Mouse (Mus musculus): Measurements from ENCODE around the gene Pidd1. TPM values are rescaled to one million over a fixed set of nuclear protein-coding genes. Genes with fewer than 3 reads are reported as not detected.

Gene Pidd1
- 10 to 100 TPM in 1 of 2 experiments, 1 to 10 TPM in 1; 9.7 to 11.8 TPM for polyA plus RNA-seq (2017; shearing (Covaris generic))

GRCm38 (mm10) chr7:141443828-141444237 is at the start of gene Pidd1:
TSS of gene Pidd1 (minus strand) at chr7:141444025.

GRCm38 (mm10) chr7:141475011-141475804 is 31.4 kb upstream of the Pidd1 start, which contains the start of the genes Polr2l and Tspan4:
TSS of gene Polr2l (minus strand) at chr7:141475132.
TSS of gene Tspan4 (plus strand) at chr7:141475240.

GRCm38 (mm10) chr7:141467230-141468030 is 23.6 kb upstream of the Pidd1 start, which contains the start of gene Cd151:
TSS of gene Cd151 (plus strand) at chr7:141467392.

GRCm38 (mm10) chr7:141460391-141461113 is 16.7 kb upstream of the Pidd1 start, which contains the start of gene Cracr2b:
TSS of gene Cracr2b (plus strand) at chr7:141461094.

GRCm38 (mm10) chr7:141454967-141455551 is 11.2 kb upstream of the Pidd1 start, which contains the start of gene Pnpla2:
TSS of gene Pnpla2 (plus strand) at chr7:141455198.

GRCm38 (mm10) chr7:141447110-141447991 is 3.5 kb upstream of the Pidd1 start, which contains the start of gene Rplp2:
TSS of gene Rplp2 (plus strand) at chr7:141447370.

GRCm38 (mm10) chr7:141437178-141438120 is 6.4 kb downstream of the Pidd1 start, which contains the start of gene Slc25a22:
TSS of gene Slc25a22 (minus strand) at chr7:141437892.

GRCm38 (mm10) chr7:141429310-141429709 is 14.5 kb downstream of the Pidd1 start, which contains the start of gene Cend1:
TSS of gene Cend1 (minus strand) at chr7:141429491.

GRCm38 (mm10) chr7:141413809-141414584 is 29.8 kb downstream of the Pidd1 start, which contains the start of gene Gatd1:
TSS of gene Gatd1 (minus strand) at chr7:141414136.

GRCm38 (mm10) chr7:141391625-141392551 is 51.9 kb downstream of the Pidd1 start, which contains the start of gene Taldo1:
TSS of gene Taldo1 (plus strand) at chr7:141392199.

Other genes with a start within 250 kb of the Pidd1 start
- 1 to 10 TPM; 2.7 to 6.2 TPM for gene Lrrc56, start 249.9 kb downstream of the Pidd1 start, polyA plus RNA-seq (2017; shearing (Covaris generic))
- 10 to 100 TPM; 13.5 to 14.3 TPM for gene Lmntd2, start 229.9 kb downstream of the Pidd1 start, polyA plus RNA-seq (2017; shearing (Covaris generic))
- gene Rassf7, start 228.2 kb downstream of the Pidd1 start, polyA plus RNA-seq (2017; shearing (Covaris generic)) = 10 to 100 TPM; 18.6 to 27.3 TPM
- 10 to 100 TPM; 88.2 to 93.2 TPM for gene Phrf1, start 215.2 kb downstream of the Pidd1 start, polyA plus RNA-seq (2017; shearing (Covaris generic))
- 100 to 1,000 TPM in 1 of 2 experiments, 10 to 100 TPM in 1; 89.0 to 155 TPM for gene Irf7, start 177.5 kb downstream of the Pidd1 start, polyA plus RNA-seq (2017; shearing (Covaris generic))
- not detected for gene Cdhr5, start 167.2 kb downstream of the Pidd1 start, polyA plus RNA-seq (2017; shearing (Covaris generic))
- gene Sct, start 164.9 kb downstream of the Pidd1 start, polyA plus RNA-seq (2017; shearing (Covaris generic)) = not detected
- gene Drd4, start 152.0 kb downstream of the Pidd1 start, polyA plus RNA-seq (2017; shearing (Covaris generic)) = under 1 TPM; 0.11 to 0.29 TPM
- gene Deaf1, start 116.3 kb downstream of the Pidd1 start, polyA plus RNA-seq (2017; shearing (Covaris generic)) = 10 to 100 TPM; 57.7 to 77.6 TPM
- gene Tmem80, start 116.3 kb downstream of the Pidd1 start, polyA plus RNA-seq (2017; shearing (Covaris generic)) = 10 to 100 TPM; 29.5 to 50.4 TPM
- gene Eps8l2, start 105.1 kb downstream of the Pidd1 start, polyA plus RNA-seq (2017; shearing (Covaris generic)) = 1 to 10 TPM in 1 of 2 experiments, under 1 TPM in 1; 0.17 to 3.1 TPM
- gene Taldo1, start 51.8 kb downstream of the Pidd1 start, polyA plus RNA-seq (2017; shearing (Covaris generic)) = 100 to 1,000 TPM; 296 to 311 TPM
- 10 to 100 TPM; 72.6 to 73.9 TPM for gene Gatd1, start 29.9 kb downstream of the Pidd1 start, polyA plus RNA-seq (2017; shearing (Covaris generic))
- 1 to 10 TPM in 1 of 2 experiments, under 1 TPM in 1; 0.47 to 3.0 TPM for gene Cend1, start 14.5 kb downstream of the Pidd1 start, polyA plus RNA-seq (2017; shearing (Covaris generic))
- gene Slc25a22, start 6.1 kb downstream of the Pidd1 start, polyA plus RNA-seq (2017; shearing (Covaris generic)) = 10 to 100 TPM; 56.8 to 63.3 TPM
- gene Rplp2, start 3.3 kb upstream of the Pidd1 start, polyA plus RNA-seq (2017; shearing (Covaris generic)) = 1,000 to 10,000 TPM; 1,321 to 1,489 TPM
- 10 to 100 TPM; 66.6 to 92.4 TPM for gene Pnpla2, start 11.2 kb upstream of the Pidd1 start, polyA plus RNA-seq (2017; shearing (Covaris generic))
- gene Cracr2b, start 17.1 kb upstream of the Pidd1 start, polyA plus RNA-seq (2017; shearing (Covaris generic)) = 1 to 10 TPM in 1 of 2 experiments, not detected in 1; 3.3 TPM
- gene Cd151, start 23.4 kb upstream of the Pidd1 start, polyA plus RNA-seq (2017; shearing (Covaris generic)) = 1 to 10 TPM; 6.0 to 6.8 TPM
- 10 to 100 TPM; 26.5 to 30.5 TPM for gene Polr2l, start 31.1 kb upstream of the Pidd1 start, polyA plus RNA-seq (2017; shearing (Covaris generic))
- gene Tspan4, start 31.2 kb upstream of the Pidd1 start, polyA plus RNA-seq (2017; shearing (Covaris generic)) = 1 to 10 TPM; 1.7 to 5.3 TPM
- 10 to 100 TPM; 19.3 to 22.0 TPM for gene Chid1, start 95.8 kb upstream of the Pidd1 start, polyA plus RNA-seq (2017; shearing (Covaris generic))
- gene Ap2a2, start 118.1 kb upstream of the Pidd1 start, polyA plus RNA-seq (2017; shearing (Covaris generic)) = 10 to 100 TPM; 38.7 to 46.7 TPM
- gene Muc6, start 211.3 kb upstream of the Pidd1 start, polyA plus RNA-seq (2017; shearing (Covaris generic)) = 1 to 10 TPM in 1 of 2 experiments, under 1 TPM in 1; 0.22 to 1.1 TPM
- under 1 TPM; 0.24 to 0.48 TPM for gene Muc2, start 246.3 kb upstream of the Pidd1 start, polyA plus RNA-seq (2017; shearing (Covaris generic))

Data from inflammation-experienced regulatory T-cells (primary cell).